11 mouse cellular contexts compared by ENCODE assay signal in the genomic region with DNA sequence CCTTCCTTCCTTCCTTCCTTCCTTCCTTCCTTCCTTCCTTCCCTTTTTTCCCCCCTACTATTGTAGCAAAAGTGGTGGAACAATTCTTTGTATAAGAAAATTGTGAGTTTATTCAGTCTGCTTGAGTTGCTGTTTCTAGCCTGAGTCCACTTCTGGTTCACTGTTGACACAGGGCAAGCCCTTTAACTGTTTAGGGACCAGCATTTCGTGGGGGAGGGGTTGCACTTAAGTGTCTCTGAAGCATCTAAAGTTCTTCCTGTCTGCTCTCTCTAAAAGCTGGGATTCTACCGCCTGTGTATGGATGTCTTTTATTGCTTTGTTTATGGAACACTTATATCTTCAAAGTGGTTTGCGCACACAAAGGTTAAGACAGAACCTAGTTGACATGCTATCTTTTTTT. TPM values are rescaled to one million over a fixed set of nuclear protein-coding genes. Genes with fewer than 3 reads are reported as not detected.
DNase-seq lines count a peak whose midpoint lies in the region; ATAC-seq and TF ChIP-seq lines count a peak whose summit lies in the region.
"Had no signal": no experiment of that assay in that cellular context is flagged by ENCODE, and none has a peak within 500 bp of the region (broad histone marks: within the 10 kb centered on the region; RNA-seq: fewer than 3 reads in every experiment).

No protein-coding gene starts in this region.

- in situ Hi-C loops in CH12.LX (cut with MboI; ENCODE audit: low pct_ligation_motif_present, low pct_unique_long_range_greater_than_20kb, low sequenced_read_pairs) = no loop called here

- H3K9me3 ChIP-seq in CH12.LX (replicated peaks; ENCODE audit: low read length) = no peaks in the 10 kb centered on the region
- no peaks in the 10 kb centered on the region for H3K9me3 ChIP-seq in heart, postnatal 0 days (replicated peaks; ENCODE audit: control insufficient read depth, low read length)
- no peaks in the 10 kb centered on the region; the same call in 1 of the 2 replicates for H3K9me3 ChIP-seq in lung, embryonic 16.5 days (ENCODE audit: control insufficient read depth, low read length)

- no peak overlapping the region for H3K9ac ChIP-seq in heart, adult 2 months (ENCODE audit: low read depth, low read length)
- 0 out of 2 replicates have a peak overlapping the region, but pooled peaks have one; percentile 83 for H3K9ac ChIP-seq in CH12.LX (ENCODE audit: insufficient read depth, low read depth)
- peak overlapping the region; percentile 94 for H3K9ac ChIP-seq in heart, postnatal 0 days (replicated peaks; ENCODE audit: low read depth, low read length)
- peak overlapping the region; percentile 94 for H3K9ac ChIP-seq in lung, embryonic 16.5 days (ENCODE audit: low read length)

- H3K4me2 ChIP-seq in CH12.LX (ENCODE audit: insufficient read depth, low read depth, poor library complexity, severe bottlenecking) = peak overlapping the region; percentile 99
- peak overlapping the region; percentile 83 for H3K4me2 ChIP-seq in heart, postnatal 0 days (ENCODE audit: low read depth, low read length)
- H3K4me2 ChIP-seq in lung, embryonic 16.5 days (ENCODE audit: low read depth, low read length) = peak overlapping the region; percentile 65

- peak overlapping the region; percentile 100 for H3K4me3 ChIP-seq in heart, adult 2 months
- peak overlapping the region in 2 of 3 experiments; percentile 70 to 87 for H3K4me3 ChIP-seq in CH12.LX (replicated peaks in 1 of 3; ENCODE audit: low read depth in 2 of 3, low read length in 2 of 3, poor library complexity in 1 of 3)
- peak overlapping the region; percentile 98 for H3K4me3 ChIP-seq in heart, postnatal 0 days (ENCODE audit: low read depth, low read length)
- peak overlapping the region; percentile 98 for H3K4me3 ChIP-seq in lung, embryonic 16.5 days (ENCODE audit: low read length)

- TF ChIP-seq RAD21 in CH12.LX (IDR thresholded peaks at IDR 0.05; ENCODE audit: low read depth, low read length) = no peak

- no peaks in the 10 kb centered on the region for H3K27me3 ChIP-seq in heart, adult 2 months (ENCODE audit: control insufficient read depth, insufficient read depth, low read length)
- H3K27me3 ChIP-seq in CH12.LX (replicated peaks) = no peaks in the 10 kb centered on the region
- no peaks in the 10 kb centered on the region for H3K27me3 ChIP-seq in heart, postnatal 0 days (ENCODE audit: control insufficient read depth, insufficient read depth, low read length)
- no peaks in the 10 kb centered on the region for H3K27me3 ChIP-seq in lung, embryonic 16.5 days (ENCODE audit: control insufficient read depth, insufficient read depth, low read depth, low read length)

- no peak for TF ChIP-seq POLR2A in heart, adult 2 months (IDR thresholded peaks at IDR 0.05; ENCODE audit: insufficient read depth, low read depth, low read length)
- TF ChIP-seq POLR2A in CH12.LX (IDR thresholded peaks at IDR 0.05; ENCODE audit: low read depth, low read length) = no peak

- peaks cover 6% of the 10 kb centered on the region for H3K4me1 ChIP-seq in heart, adult 2 months (ENCODE audit: control insufficient read depth, insufficient read depth, low read length)
- peaks cover 3 to 26% of the 10 kb centered on the region in 2 experiments; a peak in 3 of 4 replicates for H3K4me1 ChIP-seq in CH12.LX (ENCODE audit: control insufficient read depth in 1 of 2, insufficient read depth in 2 of 2)
- peaks cover 20% of the 10 kb centered on the region for H3K4me1 ChIP-seq in heart, postnatal 0 days (ENCODE audit: control insufficient read depth, insufficient read depth)
- H3K4me1 ChIP-seq in lung, embryonic 16.5 days (replicated peaks; ENCODE audit: control insufficient read depth, insufficient read depth, low read length) = peaks cover 15% of the 10 kb centered on the region

- dilution Hi-C loops in CH12.LX (cut with MboI; ENCODE audit: extremely low pct_ligation_motif_present, extremely low pct_unique_long_range_greater_than_20kb, low sequenced_read_pairs) = no loop called here

- peaks cover 9% of the 10 kb centered on the region for H3K36me3 ChIP-seq in heart, adult 2 months (ENCODE audit: control insufficient read depth, insufficient read depth, low read length)
- H3K36me3 ChIP-seq in CH12.LX (replicated peaks in 1 of 2; ENCODE audit: control insufficient read depth in 1 of 2, insufficient read depth in 1 of 2, low read length in 1 of 2) = peaks cover 2 to 16% of the 10 kb centered on the region in 2 experiments
- H3K36me3 ChIP-seq in heart, postnatal 0 days (replicated peaks; ENCODE audit: control insufficient read depth, insufficient read depth, low read length) = peaks cover 9% of the 10 kb centered on the region; the same call in 1 of the 2 replicates
- H3K36me3 ChIP-seq in lung, embryonic 16.5 days (ENCODE audit: control insufficient read depth, insufficient read depth, low read length) = 0 out of 2 replicates have a peak, but pooled peaks cover 3% of the 10 kb centered on the region

- peaks cover 2% of the 10 kb centered on the region; the same call in 1 of the 2 replicates for H3K79me2 ChIP-seq in heart, adult 2 months (replicated peaks; ENCODE audit: control insufficient read depth, insufficient read depth, low read length)
- peaks cover 2% of the 10 kb centered on the region; the same call in 1 of the 2 replicates for H3K79me2 ChIP-seq in CH12.LX (replicated peaks; ENCODE audit: control insufficient read depth, extremely low read depth, insufficient read depth, poor library complexity, severe bottlenecking)

- intact Hi-C loops in heart, adult 2 months (cut with DNase I) = loop anchor here (5.0 kb wide), 1 partner anchor 37 kb away; no protein-coding TSS in a partner anchor
- intact Hi-C loops in heart, postnatal 25 days (cut with DNase I) = no loop called here

- no peak overlapping the region for H3K27ac ChIP-seq in heart, adult 2 months
- no peak overlapping the region for H3K27ac ChIP-seq in CH12.LX (ENCODE audit: insufficient read depth, low read depth)
- no peak overlapping the region for H3K27ac ChIP-seq in heart, postnatal 0 days (ENCODE audit: low read depth)
- H3K27ac ChIP-seq in lung, embryonic 16.5 days (ENCODE audit: low read length) = no peak overlapping the region

- ATAC-seq in heart, postnatal 0 days (ENCODE audit: insufficient read depth, low read depth) = no peak
- ATAC-seq in lung, embryonic 16.5 days (ENCODE audit: low read depth) = no peak
- ATAC-seq: CD4-positive, CD25-positive, alpha-beta regulatory T cell, adult 4 months had no signal

- 41% methylated on average over 3 of the region's 3 CpGs for WGBS in heart, adult 2 months
- 39% methylated on average over 3 of the region's 3 CpGs for WGBS in heart, postnatal 0 days
- 23% methylated on average over 3 of the region's 3 CpGs for WGBS in lung, embryonic 16.5 days

- no peak for TF ChIP-seq CTCF in heart, adult 2 months (IDR thresholded peaks at IDR 0.05)
- TF ChIP-seq CTCF in CH12.LX (conservative IDR thresholded peaks at IDR 0.05 in 1 of 2, IDR thresholded peaks at IDR 0.05 in 1 of 2; ENCODE audit: low read depth in 2 of 2, low read length in 2 of 2) = no peak
- TF ChIP-seq CTCF in heart, postnatal 0 days (IDR thresholded peaks at IDR 0.05; ENCODE audit: low read depth) = no peak

- DNase-seq in heart, adult 2 months = no peak
- no peak for DNase-seq in heart, postnatal 25 days (ENCODE audit: low spot score)
- no peak for DNase-seq in CH12.LX (ENCODE audit: extremely low read depth)
- no peak for DNase-seq in heart, postnatal 0 days (ENCODE audit: low spot score)
- DNase-seq in T-cell, adult 2 months (ENCODE audit: low spot score) = no peak
- no peak for DNase-seq in urinary bladder, postnatal 25 days (ENCODE audit: low spot score)
- DNase-seq in right cerebral cortex, postnatal 14 days = no peak

- TF ChIP-seq EP300 in heart, adult 2 months (IDR thresholded peaks at IDR 0.05; ENCODE audit: insufficient read depth, low read depth, low read length) = no peak
- TF ChIP-seq EP300 in CH12.LX (IDR thresholded peaks at IDR 0.05; ENCODE audit: low read length) = no peak
- no peak for TF ChIP-seq EP300 in heart, postnatal 0 days (IDR thresholded peaks at IDR 0.05; ENCODE audit: low read depth)

TF ChIP-seq in CH12.LX, 34 proteins besides CTCF, POLR2A, EP300 and RAD21 (continues in another document):
- TF ChIP-seq UBTF (IDR thresholded peaks at IDR 0.05; ENCODE audit: low read depth, low read length) = no peak
- no peak for TF ChIP-seq ZMIZ1 (IDR thresholded peaks at IDR 0.05; ENCODE audit: low read depth, low read length)
- no peak for TF ChIP-seq ELF1 (IDR thresholded peaks at IDR 0.05; ENCODE audit: low read depth, low read length)
- 0 out of 2 replicates have a peak, but pooled peaks have one; percentile 7 for TF ChIP-seq SIN3A (IDR thresholded peaks at IDR 0.05; ENCODE audit: low read length)
- no peak for TF ChIP-seq CHD2 (IDR thresholded peaks at IDR 0.05; ENCODE audit: low read length)

RNA-seq across cellular contexts. Expression of a gene that starts 1.9 kb away (rescaled TPM):
- 10 to 100 TPM; 29.4 to 31.8 TPM for total RNA-seq in heart, adult 2 months (2021)
- 27.5 and 39.9 TPM in 2 replicates for polyA plus RNA-seq in heart, adult 2 months (2012; rRNA removed)
- 10 to 100 TPM; 29.8 to 35.0 TPM for total RNA-seq in heart, postnatal 25 days (2021)
- total RNA-seq in CH12.LX (2012; rRNA removed) (14.6 and 15.2 TPM in 2 replicates), CH12.LX (2014; rRNA removed) (9.8 and 11.2 TPM in 2 replicates)
- polyA plus RNA-seq in CH12.LX (2012; ENCODE audit: insufficient read length, low read depth) = 19.9 and 22.4 TPM in 2 replicates
- 69.3 and 83.2 TPM in 2 replicates for total RNA-seq in heart, postnatal 0 days (2014; rRNA removed; ENCODE audit: low replicate concordance)
- 12.7 and 14.5 TPM in 2 replicates for polyA plus RNA-seq in heart, postnatal 0 days (2015; fragmentation: Nextera tagmentation; extraction: Ambion mirVana)
- polyA plus RNA-seq in lung, embryonic 16.5 days (2015; fragmentation: Nextera tagmentation; extraction: Ambion mirVana) = 37.6 and 39.1 TPM in 2 replicates

RNA-seq across cellular contexts. Expression of a gene that starts 19.5 kb away (rescaled TPM):
- total RNA-seq in heart, adult 2 months (2021) = 1 to 10 TPM; 8.7 to 9.0 TPM
- 5.5 and 13.1 TPM in 2 replicates for polyA plus RNA-seq in heart, adult 2 months (2012; rRNA removed)
- total RNA-seq in heart, postnatal 25 days (2021) = 1 to 10 TPM; 8.3 to 9.6 TPM
- total RNA-seq in CH12.LX (2012; rRNA removed) (104 and 139 TPM in 2 replicates), CH12.LX (2014; rRNA removed) (167 and 183 TPM in 2 replicates)
- polyA plus RNA-seq in CH12.LX (2012; ENCODE audit: insufficient read length, low read depth) = 110 and 134 TPM in 2 replicates
- total RNA-seq in heart, postnatal 0 days (2014; rRNA removed; ENCODE audit: low replicate concordance) = 22.0 and 39.8 TPM in 2 replicates
- 17.9 and 19.9 TPM in 2 replicates for polyA plus RNA-seq in heart, postnatal 0 days (2015; fragmentation: Nextera tagmentation; extraction: Ambion mirVana)
- polyA plus RNA-seq in lung, embryonic 16.5 days (2015; fragmentation: Nextera tagmentation; extraction: Ambion mirVana) = 55.1 and 56.5 TPM in 2 replicates

RNA-seq across cellular contexts. Expression of a gene that starts 50.2 kb away (rescaled TPM):
- total RNA-seq in heart, adult 2 months (2021) = not detected
- polyA plus RNA-seq in heart, adult 2 months (2012; rRNA removed) = not detected in 2 replicates
- not detected for total RNA-seq in heart, postnatal 25 days (2021)
- total RNA-seq in CH12.LX (2012; rRNA removed) (not detected in 2 replicates), CH12.LX (2014; rRNA removed) (not detected in 2 replicates)
- not detected in 2 replicates for polyA plus RNA-seq in CH12.LX (2012; ENCODE audit: insufficient read length, low read depth)
- total RNA-seq in heart, postnatal 0 days (2014; rRNA removed; ENCODE audit: low replicate concordance) = not detected in 2 replicates
- not detected in 2 replicates for polyA plus RNA-seq in heart, postnatal 0 days (2015; fragmentation: Nextera tagmentation; extraction: Ambion mirVana)
- polyA plus RNA-seq in lung, embryonic 16.5 days (2015; fragmentation: Nextera tagmentation; extraction: Ambion mirVana) = not detected in 2 replicates
- total RNA-seq: common myeloid progenitor, adult 5-6 weeks; neutrophil, adult 5-6 weeks had no signal
- polyA plus RNA-seq: CD4-positive, CD25-positive, alpha-beta regulatory T cell, adult 4 months had no signal
